Comparison of ENCODE assay signal across 18 mouse cellular contexts in the genomic region with DNA sequence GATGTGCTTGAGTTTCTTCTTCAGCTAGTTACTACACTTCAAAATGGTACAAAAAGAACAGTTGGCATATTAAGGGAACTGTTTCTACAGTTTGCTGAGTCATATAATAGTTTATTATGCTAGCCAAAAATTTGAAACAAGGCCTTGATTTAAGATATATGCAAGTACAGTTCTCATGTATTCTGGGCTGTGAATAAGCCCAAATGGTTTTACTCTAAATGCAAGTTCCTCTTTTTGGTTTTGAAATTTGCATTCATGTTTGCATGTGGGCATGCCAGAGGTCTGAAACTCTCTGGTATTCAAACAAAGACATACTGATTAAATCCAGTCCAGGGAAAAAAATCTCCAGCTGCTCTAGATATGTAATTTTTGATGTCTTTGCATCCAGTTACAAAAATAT.
DNase-seq lines count a peak whose midpoint lies in the region; ATAC-seq lines count a peak whose summit lies in the region.
"Had no signal": no experiment of that assay in that cellular context is flagged by ENCODE, and none has a peak within 500 bp of the region (broad histone marks: within the 10 kb centered on the region; RNA-seq: fewer than 3 reads in every experiment).

No protein-coding gene starts in this region.

- DNase-seq in 3T3-L1 (ENCODE audit: low read depth, low spot score), result peak; percentile 1
- DNase-seq in 416B (ENCODE audit: low read depth), result peak; percentile 5
- peak; percentile 31 for DNase-seq in NIH3T3 (ENCODE audit: low read depth)
- DNase-seq in yolk sac, embryonic 10.5 days (ENCODE audit: low spot score), result no peak
- DNase-seq: adrenal gland, postnatal 10 days; cerebellum, adult 18-20 months; cerebellum, adult 9-11 months; cerebellum, postnatal 36 days; gastrocnemius, postnatal 14 days; heart, adult 11 months; heart, postnatal 4 days; kidney, adult 11 months; kidney, adult 9 months had no signal

- ATAC-seq in hematopoietic stem cell, adult 5-6 weeks (replicated peaks in 1 of 2; ENCODE audit: insufficient read depth in 1 of 2, low FRiP score in 2 of 2, low TSS enrichment in 1 of 2, low read depth in 1 of 2, poor library complexity in 2 of 2, severe bottlenecking in 2 of 2), result peak; percentile 56 to 81
- ATAC-seq in granulocyte monocyte progenitor cell, adult 5-6 weeks (replicated peaks; ENCODE audit: poor library complexity, severe bottlenecking), result no peak
- no peak for ATAC-seq in monocyte, adult 5-6 weeks (replicated peaks; ENCODE audit: insufficient number of reproducible peaks, low FRiP score, low TSS enrichment, poor library complexity, severe bottlenecking)
- ATAC-seq: forebrain, embryonic 15.5 days; hindbrain, postnatal 0 days had no signal

Comparison
In these comparisons a context has a peak if more than half of its experiments do, and no peak if none do; other contexts are left out.
1. ATAC-seq: peak in hematopoietic stem cell, adult 5-6 weeks (2 of 2); none in granulocyte monocyte progenitor cell, adult 5-6 weeks (single experiment) and monocyte, adult 5-6 weeks (single experiment).